Mouse (Mus musculus) testis, adult 2 months (tissue): ENCODE measurements around the gene Chrm5. TPM values are rescaled to one million over a fixed set of nuclear protein-coding genes. Genes with fewer than 3 reads are reported as not detected.
A peak's percentile ranks its signal among the peaks of the same experiment; 100 is the strongest.

Experiments
- H3K27ac ChIP-seq: fragments of 200-500 bp; 2 replicates; pipeline ENCODE4 v1.5.1; 2012; ENCODE audit warnings: low read depth, low read length; ENCODE audit not compliant: control insufficient read depth, insufficient read depth
- H3K27me3 ChIP-seq: fragments of 200-500 bp; 2 replicates; pipeline ENCODE4 v1.6.1; 2012; ENCODE audit warnings: mild to moderate bottlenecking, low read length, moderate library complexity; ENCODE audit not compliant: control insufficient read depth, insufficient read depth
- H3K36me3 ChIP-seq: fragments of 200-500 bp; 2 replicates; pipeline ENCODE4 v1.6.1; 2012; ENCODE audit warnings: mild to moderate bottlenecking, low read length; ENCODE audit not compliant: control insufficient read depth, insufficient read depth
- H3K4me1 ChIP-seq: fragments of 200-500 bp; 2 replicates; pipeline ENCODE4 v1.6.1; 2012; ENCODE audit warnings: low read length; ENCODE audit not compliant: control insufficient read depth, insufficient read depth
- H3K4me3 ChIP-seq: fragments of 200-500 bp; 2 replicates; pipeline ENCODE4 v1.5.1; 2012; ENCODE audit warnings: low read depth, mild to moderate bottlenecking, low read length, moderate library complexity, mixed read lengths; ENCODE audit not compliant: control insufficient read depth
- CTCF ChIP-seq: fragments of 200-500 bp; IDR thresholded peaks from 2 replicates; pipeline ENCODE4 v1.5.1; 2012; ENCODE audit warnings: low read depth, mild to moderate bottlenecking, inconsistent platforms, low read length, moderate library complexity; ENCODE audit not compliant: control insufficient read depth, insufficient read depth, insufficient replicate concordance
- POLR2A ChIP-seq: fragments of 200-500 bp; IDR thresholded peaks from 2 replicates; pipeline ENCODE4 v1.6.1; 2012; ENCODE audit warnings: low read depth, mild to moderate bottlenecking, inconsistent platforms, low read length, moderate library complexity; ENCODE audit not compliant: control insufficient read depth
- polyA plus RNA-seq: library from polyadenylated mRNA; depleted of rRNA; stranded (reverse); fragments of >200 nt; gene quantifications from 2 replicates; pipeline ENCODE4 v1.2.3, GENCODE M21; 2012

Gene Chrm5
- polyA plus RNA-seq, 1 experiment, result not detected

GRCm38 (mm10) chr2:112510140-112510539, 29.6 kb upstream of the Chrm5 start:
- no peaks in the 10 kb centered on the region for H3K4me1 ChIP-seq
- no peak for TF ChIP-seq POLR2A
- no peak for TF ChIP-seq CTCF
- no peaks in the 10 kb centered on the region for H3K27me3 ChIP-seq
- no peak overlapping the region for H3K4me3 ChIP-seq
- H3K27ac ChIP-seq, result no peak overlapping the region
- H3K36me3 ChIP-seq, result no peaks in the 10 kb centered on the region

- Histone ChIP-seq H3K36me3 (no peaks in the 10 kb centered on the region), H3K27ac (no peak overlapping the region)
These were observed 26.9 kb upstream of the Chrm5 start for GRCm38 (mm10) chr2:112507444-112507843.

GRCm38 (mm10) chr2:112506841-112507435, 26.4 kb upstream of the Chrm5 start:
- TF ChIP-seq POLR2A, result no peak
- no peak for TF ChIP-seq CTCF

More at GRCm38 (mm10) chr2:112507444-112507843, 26.9 kb upstream of the Chrm5 start:
- Histone ChIP-seq H3K27me3 (no peaks in the 10 kb centered on the region), H3K4me3 (no peak overlapping the region), H3K4me1 (no peaks in the 10 kb centered on the region)
- no peak for TF ChIP-seq POLR2A
- TF ChIP-seq CTCF, result no peak

GRCm38 (mm10) chr2:112503978-112504377, 23.4 kb upstream of the Chrm5 start:
- Histone ChIP-seq H3K27me3 (no peaks in the 10 kb centered on the region), H3K4me3 (no peak overlapping the region), H3K36me3 (no peaks in the 10 kb centered on the region), H3K4me1 (no peaks in the 10 kb centered on the region), H3K27ac (no peak overlapping the region)
- TF ChIP-seq CTCF (no peak), POLR2A (no peak)

More at GRCm38 (mm10) chr2:112506841-112507435, 26.4 kb upstream of the Chrm5 start:
- H3K4me1 ChIP-seq, result no peaks in the 10 kb centered on the region
- no peak overlapping the region for H3K4me3 ChIP-seq
- no peaks in the 10 kb centered on the region for H3K27me3 ChIP-seq
- no peak overlapping the region for H3K27ac ChIP-seq
- no peaks in the 10 kb centered on the region for H3K36me3 ChIP-seq

GRCm38 (mm10) chr2:112501209-112501608, 20.6 kb upstream of the Chrm5 start:
- TF ChIP-seq POLR2A (no peak), CTCF (peak; percentile 38; the same call in 1 of the 2 replicates)
- Histone ChIP-seq H3K4me1 (no peaks in the 10 kb centered on the region), H3K36me3 (no peaks in the 10 kb centered on the region), H3K27me3 (no peaks in the 10 kb centered on the region), H3K4me3 (no peak overlapping the region), H3K27ac (no peak overlapping the region)

DNA sequence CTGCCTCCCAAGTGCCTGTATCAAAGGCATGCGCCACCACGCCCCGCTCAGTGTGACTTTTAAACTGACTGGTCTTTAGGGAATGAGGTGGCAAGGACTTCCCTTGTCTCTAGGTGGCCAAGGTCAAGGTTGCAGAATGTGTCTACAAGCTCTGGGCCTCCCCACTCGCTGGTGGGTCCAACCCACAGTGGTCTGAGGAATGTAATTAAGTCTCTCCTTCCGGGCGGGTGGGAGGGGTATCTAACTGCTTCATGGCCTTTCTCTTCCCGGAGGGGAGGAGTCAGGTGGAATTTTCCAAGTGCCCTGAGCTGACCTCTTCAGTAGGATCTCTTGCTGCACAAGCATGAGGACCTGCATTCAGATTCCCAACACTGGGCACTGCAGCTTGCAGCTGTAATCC, 17.3 kb upstream of the Chrm5 start:
- Histone ChIP-seq H3K36me3 (no peaks in the 10 kb centered on the region), H3K4me1 (no peaks in the 10 kb centered on the region; the same call in 1 of the 2 replicates), H3K4me3 (no peak overlapping the region), H3K27me3 (no peaks in the 10 kb centered on the region), H3K27ac (no peak overlapping the region)
- TF ChIP-seq POLR2A (no peak), CTCF (no peak)

GRCm38 (mm10) chr2:112493539-112494260, 13.1 kb upstream of the Chrm5 start:
- Histone ChIP-seq H3K36me3 (no peaks in the 10 kb centered on the region), H3K27ac (peak overlapping the region; percentile 87), H3K4me1 (no peaks in the 10 kb centered on the region; the same call in none of the 2 replicates), H3K27me3 (no peaks in the 10 kb centered on the region), H3K4me3 (peak overlapping the region; percentile 92)
- TF ChIP-seq POLR2A, result no peak
- no peak for TF ChIP-seq CTCF
